Mouse (Mus musculus) left cerebral cortex, adult 9 months (tissue): ENCODE data around the gene Rgs6.

Experiments
- DNase-seq, 2 experiments: peaks; one replicate each; pipeline ENCODE4 v3.0.0; 2022; ENCODE audit warnings: low spot score in 2 of 2

Rgs6 gene

DNA sequence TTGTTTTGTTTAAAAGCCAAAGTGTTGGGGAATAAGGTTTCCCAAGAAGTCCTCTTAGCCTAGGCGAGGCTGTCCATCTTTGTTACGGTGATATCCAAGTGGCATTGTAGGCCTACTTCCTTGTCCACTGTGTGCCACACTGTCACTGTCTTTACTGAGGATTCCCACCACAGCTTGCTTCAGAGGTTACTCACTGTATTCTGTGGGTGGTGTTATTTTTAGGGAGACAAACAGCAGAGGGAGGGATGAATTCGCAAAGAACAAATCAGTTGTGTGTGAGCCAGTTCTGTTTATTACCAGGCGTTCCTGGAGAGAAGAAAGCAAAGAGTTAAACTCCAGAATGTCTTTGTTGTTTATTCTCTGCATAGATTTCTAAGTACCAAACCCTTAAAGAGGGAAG lies 537.2 kb downstream of the Rgs6 start:
- peak in 1 of 2 experiments; percentile 40 for DNase-seq

- DNase-seq: no peak
Observed at GRCm38 (mm10) chr12:83126923-83127322, 538.8 kb downstream of the Rgs6 start.

DNA sequence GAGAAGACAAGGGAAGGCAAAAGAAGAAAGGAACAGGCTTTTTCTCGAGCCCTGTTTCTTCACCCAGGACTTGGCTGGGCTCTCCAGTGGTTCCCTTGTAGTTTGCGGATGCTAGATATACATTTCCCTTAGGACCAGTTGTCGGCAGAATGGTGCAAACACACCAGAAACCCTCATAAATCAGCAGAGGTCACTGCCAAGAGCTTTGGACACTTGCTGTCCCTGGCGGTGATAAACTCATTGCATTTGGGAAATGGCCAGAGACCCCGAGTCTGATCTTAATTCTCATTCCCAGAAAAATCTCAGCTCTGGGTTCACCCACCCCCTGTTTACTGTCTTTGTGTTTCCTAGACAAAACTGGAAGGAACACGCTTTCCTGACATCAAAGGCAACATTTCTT lies 539.9 kb downstream of the Rgs6 start:
- no peak for DNase-seq

GRCm38 (mm10) chr12:83128606-83129005 lies 540.5 kb downstream of the Rgs6 start:
- no peak for DNase-seq

DNA sequence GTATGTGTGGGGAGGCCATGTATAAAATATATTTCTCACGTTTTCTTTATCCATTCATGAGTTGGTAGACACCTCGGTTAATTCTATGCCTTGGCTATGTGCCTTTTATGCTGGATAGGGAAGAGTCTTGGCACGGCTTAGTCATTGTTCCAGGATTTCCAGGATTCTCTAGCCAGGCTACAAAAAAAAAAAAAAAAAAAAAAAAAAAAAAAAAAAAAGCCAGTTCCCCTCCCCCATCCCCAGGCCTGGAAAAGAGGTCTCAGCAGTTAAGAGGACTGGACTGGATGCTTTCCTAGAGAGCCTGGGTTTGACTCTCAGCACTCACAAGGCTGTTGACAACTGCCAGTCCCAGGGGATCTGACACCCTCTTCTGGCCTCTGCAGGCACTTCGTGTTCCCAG lies 543.3 kb downstream of the Rgs6 start:
- DNase-seq: no peak

GRCm38 (mm10) chr12:83133827-83134226 lies 545.7 kb downstream of the Rgs6 start:
- DNase-seq: peak in 1 of 2 experiments; percentile 54

DNA sequence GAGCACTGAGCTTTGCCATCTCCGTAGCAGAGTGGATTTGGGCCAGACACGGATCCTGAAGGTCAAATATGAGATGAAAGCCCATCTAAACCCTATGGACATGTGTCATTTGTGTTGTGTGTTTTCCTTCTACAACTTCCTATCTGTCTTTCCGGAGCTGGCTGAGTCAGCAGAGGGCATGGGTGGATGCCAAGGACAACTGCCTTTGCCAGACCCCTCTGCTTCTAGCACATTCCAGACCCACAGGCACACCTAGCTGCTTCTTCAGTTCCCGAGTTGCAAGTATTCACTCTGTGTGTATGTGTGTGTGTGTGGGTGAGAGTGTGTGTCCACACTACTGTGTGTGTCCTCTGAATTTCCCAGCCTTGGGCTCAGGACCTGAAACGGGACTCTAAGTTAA lies 547.9 kb downstream of the Rgs6 start:
- no peak for DNase-seq

- no peak for DNase-seq
Observed at GRCm38 (mm10) chr12:83136460-83136859, 548.4 kb downstream of the Rgs6 start.

DNA sequence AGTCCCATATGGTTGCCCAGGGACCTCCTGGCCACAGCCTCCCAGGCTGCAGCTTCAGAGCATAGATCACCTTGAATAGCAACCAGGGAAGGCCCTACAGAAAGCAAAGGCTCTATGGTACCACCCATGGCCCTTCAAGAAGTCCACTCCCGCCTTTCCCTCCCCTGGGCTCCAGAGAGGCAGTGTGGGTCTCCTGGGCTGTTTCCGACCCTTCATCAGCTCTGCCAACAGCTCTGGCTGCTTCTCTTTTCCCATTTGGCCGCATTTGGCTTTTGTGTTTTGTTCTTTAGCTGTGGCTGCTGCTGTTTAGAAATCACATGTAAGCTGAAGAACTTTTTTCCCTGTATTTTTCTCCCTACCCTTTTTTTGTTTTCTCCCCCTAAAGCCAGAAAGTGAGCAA lies 548.9 kb downstream of the Rgs6 start:
- DNase-seq: no peak

DNA sequence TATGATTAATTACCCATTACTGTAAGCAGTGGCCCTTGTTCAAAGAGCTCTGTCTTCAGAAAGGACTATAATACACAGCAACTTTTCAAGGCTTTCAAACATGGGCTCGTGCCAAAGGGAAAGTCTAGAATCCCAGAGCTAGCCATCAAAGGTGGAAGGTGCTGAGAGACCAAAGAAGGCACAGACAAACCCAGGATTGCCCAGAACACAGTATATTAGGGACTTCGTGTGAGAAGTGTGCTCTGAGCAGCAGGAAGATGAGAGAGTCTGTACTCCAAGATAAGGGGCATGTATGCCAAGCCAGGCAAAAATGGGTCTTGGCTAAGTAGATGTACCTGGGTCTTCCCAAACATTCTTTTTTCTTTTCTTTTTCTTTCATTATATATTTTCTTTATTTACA lies 553.1 kb downstream of the Rgs6 start:
- DNase-seq: no peak

- no peak for DNase-seq
Observed at GRCm38 (mm10) chr12:83142507-83142906, 554.4 kb downstream of the Rgs6 start.

DNA sequence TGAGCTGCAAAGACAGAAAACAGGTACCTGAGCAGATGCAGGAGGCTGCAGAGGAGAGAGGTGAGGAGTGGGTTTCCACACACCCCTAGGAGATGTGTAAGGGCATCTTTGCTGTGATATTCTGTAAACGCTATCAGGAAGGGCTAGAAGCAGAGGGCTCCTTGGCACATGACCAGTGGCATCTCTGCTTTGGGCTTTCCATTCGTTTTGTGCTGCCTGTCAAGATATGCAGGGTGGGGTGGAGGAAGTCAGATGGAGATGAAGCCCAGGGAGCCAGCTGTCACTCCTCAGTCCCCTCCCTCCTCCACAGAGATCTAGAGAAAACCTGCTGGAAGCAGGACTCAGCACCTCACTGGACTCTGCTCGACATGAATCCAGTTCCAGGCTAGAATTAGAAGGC lies 555.0 kb downstream of the Rgs6 start:
- DNase-seq: no peak

GRCm38 (mm10) chr12:83143574-83143973 lies 555.5 kb downstream of the Rgs6 start:
- DNase-seq: no peak

DNA sequence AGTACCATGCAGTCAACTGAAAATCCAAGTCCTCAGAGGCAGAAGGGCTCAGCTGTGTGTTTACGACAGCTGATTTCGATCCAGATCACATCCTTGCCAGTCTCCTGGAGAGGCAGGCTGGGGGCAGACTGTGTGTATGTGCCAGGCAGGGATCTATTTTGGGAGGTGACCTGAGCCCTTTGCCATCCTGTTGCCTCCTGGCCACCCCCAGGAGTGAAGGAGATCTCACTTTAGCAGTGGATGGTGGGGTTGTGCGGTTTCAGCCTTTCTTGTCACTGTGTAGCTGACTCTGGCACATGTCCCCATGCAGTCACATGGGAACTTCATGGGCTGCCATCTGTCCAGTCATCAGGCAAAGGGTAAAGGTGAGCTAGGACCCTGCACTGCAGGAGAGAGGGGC lies 557.0 kb downstream of the Rgs6 start:
- no peak for DNase-seq

DNA sequence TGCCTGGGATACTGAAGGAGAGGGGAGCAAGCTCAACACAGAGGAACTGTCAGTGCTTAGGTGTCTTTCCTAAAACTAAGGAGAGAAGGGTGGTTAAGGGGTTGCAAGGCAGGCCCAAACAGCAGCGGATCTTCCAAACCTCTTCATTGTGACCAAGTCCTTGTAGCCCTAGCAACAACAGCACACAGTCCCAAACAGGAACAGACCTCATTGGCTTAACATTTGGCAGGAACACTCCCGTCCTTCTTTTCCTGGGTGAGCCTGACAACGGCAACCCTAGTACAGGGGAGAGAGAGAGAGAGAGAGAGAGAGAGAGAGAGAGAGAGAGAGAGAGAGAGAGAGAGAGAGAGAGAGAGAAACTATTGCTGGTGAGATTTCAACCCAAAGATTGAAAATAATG lies 557.8 kb downstream of the Rgs6 start:
- no peak for DNase-seq

GRCm38 (mm10) chr12:83146917-83147316 lies 558.8 kb downstream of the Rgs6 start:
- no peak for DNase-seq

GRCm38 (mm10) chr12:83150030-83150429 lies 561.9 kb downstream of the Rgs6 start:
- DNase-seq: no peak

GRCm38 (mm10) chr12:83150813-83151212 lies 562.7 kb downstream of the Rgs6 start:
- no peak for DNase-seq

DNA sequence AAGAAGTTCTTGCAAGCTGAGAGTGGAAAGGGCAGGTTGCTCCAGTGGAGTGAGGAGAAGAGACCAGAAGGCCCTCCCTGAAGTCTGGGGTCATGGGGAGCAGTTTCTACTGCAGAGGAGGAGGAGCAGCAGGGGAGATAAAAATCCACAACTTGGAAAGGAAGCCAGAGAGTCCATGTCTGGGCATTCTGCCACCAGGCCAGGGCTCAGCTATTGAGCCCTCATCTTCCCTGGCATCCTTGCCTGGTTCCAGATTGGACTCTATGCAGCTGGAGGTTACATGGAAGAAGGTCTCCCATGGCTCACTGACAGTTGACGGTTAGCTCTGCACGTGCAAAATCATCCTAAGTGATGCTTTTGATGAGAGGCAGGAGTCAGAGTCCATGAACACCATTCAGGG lies 563.4 kb downstream of the Rgs6 start:
- DNase-seq: no peak

DNA sequence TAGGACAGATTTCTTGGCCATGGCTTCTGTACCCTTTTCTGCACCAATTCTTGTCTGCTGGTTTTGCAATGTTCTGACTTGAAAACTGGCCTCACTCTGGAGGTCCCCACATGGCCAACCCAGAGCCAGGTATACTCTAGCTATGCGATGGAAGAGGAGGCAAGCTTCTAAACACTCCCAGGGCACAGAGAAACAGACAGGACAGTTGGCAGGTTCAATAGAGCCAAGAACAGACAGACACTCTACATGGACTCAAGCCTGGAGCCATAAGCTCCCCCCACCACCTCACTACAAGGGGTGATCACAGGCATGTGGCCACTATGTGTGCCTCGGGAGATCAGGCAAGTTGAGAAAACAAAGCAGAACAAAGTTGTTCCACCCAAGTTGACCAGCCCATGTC lies 572.1 kb downstream of the Rgs6 start:
- DNase-seq: no peak

GRCm38 (mm10) chr12:83160700-83161099 lies 572.6 kb downstream of the Rgs6 start:
- no peak for DNase-seq

GRCm38 (mm10) chr12:83163721-83164120 lies 575.6 kb downstream of the Rgs6 start:
- DNase-seq: no peak

- no peak for DNase-seq
Observed at GRCm38 (mm10) chr12:83165058-83165457, 577.0 kb downstream of the Rgs6 start.

GRCm38 (mm10) chr12:83168310-83168709 lies 580.2 kb downstream of the Rgs6 start:
- peak in 1 of 2 experiments; percentile 50 for DNase-seq
